Mouse (Mus musculus): ENCODE data around the gene Apbb1.

Apbb1 gene

GRCm38 (mm10) chr7:105581094-105581703, at the start of gene Apbb1:
TSS of gene Apbb1 (minus strand) at chr7:105581653.
- DNase-seq (ENCODE audit: low read depth), result peak; percentile 13

DNA sequence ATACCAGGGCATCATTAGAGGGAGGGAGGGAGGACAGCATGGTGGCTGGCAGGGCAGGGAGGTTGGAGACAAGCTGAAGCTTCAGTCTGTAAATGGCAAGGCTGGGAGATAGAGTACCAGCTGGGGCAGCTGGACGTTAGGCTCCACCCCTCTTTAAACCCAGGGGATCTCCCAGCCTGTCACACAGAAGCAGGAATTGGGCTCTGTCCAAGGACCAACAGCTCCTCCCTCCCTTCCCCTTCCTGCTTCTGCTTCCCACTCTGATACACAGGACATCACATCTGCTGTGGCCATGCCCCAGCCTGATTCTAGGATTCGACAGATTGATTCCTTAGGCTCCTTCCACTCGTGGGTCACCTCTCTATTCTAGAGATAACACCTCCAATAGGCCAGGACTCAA, 47.2 kb upstream of the Apbb1 start:
- no peak for DNase-seq (ENCODE audit: low read depth)

- no peak for DNase-seq (ENCODE audit: low read depth)
Measured at GRCm38 (mm10) chr7:105625397-105625796, 43.9 kb upstream of the Apbb1 start.

GRCm38 (mm10) chr7:105621646-105622292, 40.3 kb upstream of the Apbb1 start:
- DNase-seq (ENCODE audit: low read depth), result no peak

DNA sequence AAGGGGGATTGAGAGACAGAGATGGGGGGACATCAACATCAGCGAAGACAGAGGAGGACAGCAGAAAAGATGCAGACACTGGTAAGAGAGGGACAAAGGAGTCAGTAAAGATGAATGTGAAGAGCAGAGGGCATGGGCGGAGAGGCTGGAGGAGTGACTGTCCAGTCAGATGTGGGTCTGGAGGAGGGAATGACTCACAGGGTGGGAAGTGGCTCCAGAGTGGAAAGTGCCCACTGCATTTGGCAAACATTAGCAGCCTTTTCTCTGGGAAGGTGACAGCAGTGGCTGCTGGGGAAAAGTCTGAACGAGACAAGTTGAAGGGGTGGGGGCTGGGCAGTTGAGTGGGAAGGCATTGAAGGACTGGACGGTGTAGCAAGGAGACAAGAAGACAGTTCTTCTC, 39.6 kb upstream of the Apbb1 start:
- no peak for DNase-seq (ENCODE audit: low read depth)

DNA sequence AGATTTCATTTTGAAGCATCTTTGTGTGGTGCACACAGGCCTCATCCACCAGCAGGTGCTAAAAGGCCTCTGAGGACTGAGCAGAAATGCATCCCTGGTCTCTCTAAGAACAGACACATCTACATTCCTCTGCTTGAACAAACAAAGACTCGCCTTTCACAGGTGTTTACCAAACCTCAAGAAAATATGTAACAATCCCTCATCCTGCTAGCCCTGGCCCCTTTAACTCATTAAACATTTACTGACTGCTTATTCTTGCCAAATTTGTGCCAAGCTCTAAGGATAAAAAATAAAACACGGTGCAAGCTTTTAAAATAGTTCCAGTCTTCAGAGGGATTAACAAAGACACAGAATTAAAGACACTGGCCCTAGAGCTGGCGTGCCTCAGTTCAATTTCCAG, 38.2 kb upstream of the Apbb1 start:
- DNase-seq (ENCODE audit: low read depth), result no peak

GRCm38 (mm10) chr7:105617810-105618209, 36.4 kb upstream of the Apbb1 start:
- no peak for DNase-seq (ENCODE audit: low read depth)

GRCm38 (mm10) chr7:105616561-105616960, 35.1 kb upstream of the Apbb1 start:
- no peak for DNase-seq (ENCODE audit: low read depth)

- DNase-seq (ENCODE audit: low read depth), result no peak
Measured at GRCm38 (mm10) chr7:105615720-105616119, 34.3 kb upstream of the Apbb1 start.

- no peak for DNase-seq (ENCODE audit: low read depth)
Measured at GRCm38 (mm10) chr7:105614400-105614799, 32.9 kb upstream of the Apbb1 start.

- DNase-seq (ENCODE audit: low read depth), result no peak
Measured at GRCm38 (mm10) chr7:105611767-105612166, 30.3 kb upstream of the Apbb1 start.

DNA sequence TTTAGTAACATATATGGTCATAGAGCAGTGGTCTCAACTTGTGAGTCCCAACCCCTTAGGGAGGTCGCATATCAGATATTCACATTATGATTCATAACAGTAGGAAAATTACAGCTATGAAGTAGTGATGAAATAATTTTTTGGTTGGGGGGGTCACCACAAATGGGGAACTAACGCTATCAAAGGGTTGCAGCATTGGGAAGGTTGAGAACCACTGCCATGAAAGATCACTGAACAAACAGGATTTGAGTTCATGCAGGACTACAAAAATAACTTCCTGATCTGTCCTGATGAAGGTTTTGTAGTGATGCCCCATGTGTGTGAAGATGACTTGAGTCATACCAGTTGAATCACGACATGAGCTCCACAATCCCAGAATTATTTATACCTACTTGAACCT, 27.0 kb upstream of the Apbb1 start:
- no peak for DNase-seq (ENCODE audit: low read depth)

DNA sequence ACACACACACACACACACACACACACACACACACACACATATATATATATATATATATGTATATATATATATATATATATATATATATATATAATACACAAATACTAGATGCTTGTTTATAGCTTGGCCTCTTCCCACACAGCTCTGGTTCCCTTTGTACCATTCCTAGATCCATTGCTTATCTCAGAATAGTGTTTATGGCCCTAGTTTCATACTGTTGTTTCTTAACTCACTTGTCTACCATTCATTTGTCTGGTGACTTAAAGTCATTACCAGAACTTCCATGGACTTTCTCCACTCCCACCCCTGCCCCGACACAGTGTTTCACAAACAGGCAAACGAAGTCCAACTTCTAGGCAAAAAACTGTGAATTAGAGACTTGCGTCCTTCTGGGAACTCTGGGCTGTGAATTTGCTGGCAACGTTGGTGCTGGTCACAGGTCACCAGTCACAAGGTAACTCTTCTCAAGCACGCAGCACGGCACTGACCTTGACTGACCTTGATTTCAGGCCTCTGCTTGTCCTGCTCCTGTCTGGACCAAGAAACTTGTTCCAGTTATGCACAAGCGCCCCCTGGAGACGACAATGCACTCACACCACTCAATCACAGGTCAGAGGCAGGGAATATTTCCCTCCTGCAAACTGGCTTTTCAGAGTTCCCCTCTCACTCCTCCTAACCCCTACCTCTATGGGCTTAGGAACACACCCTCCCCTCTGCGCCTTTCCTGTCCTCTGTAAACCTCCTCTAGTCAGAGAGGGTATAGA, 21.6 kb upstream of the Apbb1 start:
- no peak for DNase-seq (ENCODE audit: low read depth)

DNA sequence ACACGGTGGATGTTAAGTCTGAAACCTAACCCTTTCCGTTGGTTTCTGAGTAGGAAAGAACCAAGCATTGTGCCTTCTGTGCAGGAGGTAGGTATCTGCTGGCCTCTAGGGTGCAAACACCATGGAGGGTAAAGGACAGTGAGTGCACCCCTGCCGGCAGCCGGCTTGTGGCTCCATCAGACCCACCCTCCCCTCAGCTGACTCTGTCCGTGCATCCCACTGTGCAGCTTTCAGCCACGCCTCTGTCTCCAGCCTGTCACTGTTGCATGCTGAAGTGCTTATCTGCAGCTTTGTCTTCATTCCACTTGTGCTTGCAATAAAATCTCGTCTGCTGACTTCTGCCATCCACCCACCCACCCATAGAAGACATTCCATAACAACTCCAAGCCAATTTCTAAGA, 8.6 kb upstream of the Apbb1 start:
- no peak for DNase-seq (ENCODE audit: low read depth)

- no peak for DNase-seq (ENCODE audit: low read depth)
Measured at GRCm38 (mm10) chr7:105588325-105588912, 7.0 kb upstream of the Apbb1 start.

- no peak for DNase-seq (ENCODE audit: low read depth)
Measured at GRCm38 (mm10) chr7:105581959-105582358, 506 bp upstream of the Apbb1 start.

DNA sequence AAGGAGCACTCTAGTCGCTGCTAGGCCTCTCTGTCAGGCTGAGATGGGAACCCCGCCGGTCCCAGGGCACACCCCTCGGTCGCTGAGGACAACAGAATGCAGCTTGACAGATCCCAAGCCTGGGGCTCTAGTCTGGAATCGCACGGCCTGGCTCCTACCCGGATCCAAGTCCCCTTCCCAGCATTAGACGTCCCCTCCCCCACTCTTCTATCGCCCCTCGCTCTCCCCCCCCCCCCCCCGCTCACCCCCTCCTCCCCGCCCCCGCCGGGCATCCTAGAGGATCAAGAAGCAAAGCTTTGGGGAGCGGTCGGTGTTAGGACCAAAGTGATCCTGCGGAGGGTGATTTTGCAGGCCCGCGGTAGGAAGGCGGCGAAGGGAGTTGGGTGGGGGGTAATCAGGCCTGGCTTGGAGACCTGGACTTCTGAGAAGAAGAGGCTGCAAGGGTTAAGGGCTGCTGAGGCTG, 795 bp downstream of the Apbb1 start:
- no peak for DNase-seq (ENCODE audit: low read depth)

- DNase-seq (ENCODE audit: low read depth), result no peak
Measured at GRCm38 (mm10) chr7:105578481-105578880, 3.0 kb downstream of the Apbb1 start.

- no peak for DNase-seq (ENCODE audit: low read depth)
Measured at GRCm38 (mm10) chr7:105577377-105577871, 4.0 kb downstream of the Apbb1 start.

DNA sequence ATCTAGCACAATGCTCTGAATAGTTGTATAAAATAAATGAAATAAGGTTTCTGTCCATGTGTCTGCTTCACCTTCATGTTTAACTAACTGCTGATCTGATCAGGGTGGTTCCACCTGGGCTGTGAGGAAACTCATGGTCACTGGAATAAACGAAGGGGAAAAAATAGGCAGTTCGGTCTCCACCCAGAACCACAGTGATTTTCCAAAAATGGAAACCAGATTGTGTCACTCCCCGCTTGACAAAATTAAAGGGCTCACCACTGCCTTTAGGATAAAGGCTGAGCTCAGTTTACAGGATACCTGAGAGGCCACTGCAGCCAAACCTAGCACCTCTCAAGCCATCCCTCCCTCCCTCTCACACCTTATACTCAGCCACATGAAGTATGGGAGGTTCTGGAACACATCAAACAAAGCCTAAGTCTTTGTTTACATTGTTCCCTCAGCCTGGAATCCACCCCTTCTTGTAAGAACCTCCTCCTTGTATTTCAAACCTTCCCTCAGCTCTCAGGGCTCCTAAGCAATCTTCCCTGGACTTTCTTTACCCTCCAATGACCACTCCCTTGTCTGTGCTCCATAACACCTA, 5.2 kb downstream of the Apbb1 start:
- DNase-seq (ENCODE audit: low read depth), result no peak

DNA sequence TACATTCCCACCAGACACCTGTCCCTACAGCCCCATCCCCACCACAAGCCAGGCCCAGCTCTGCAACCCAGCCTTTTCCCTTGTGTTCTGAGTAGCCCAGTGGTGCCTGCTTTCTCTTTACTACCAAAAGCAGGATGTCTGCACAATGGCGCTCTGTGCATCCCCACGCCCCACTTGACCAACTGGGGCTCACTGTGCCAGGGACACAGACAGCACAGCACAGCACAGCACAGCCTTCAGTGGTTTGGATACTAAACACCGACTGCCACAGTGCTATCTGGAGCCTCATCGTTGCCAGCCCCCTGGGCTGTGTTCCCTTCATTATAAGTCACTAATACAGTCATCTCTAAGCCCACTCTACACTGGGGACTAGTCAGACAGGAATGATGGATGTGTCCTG, 6.9 kb downstream of the Apbb1 start:
- no peak for DNase-seq (ENCODE audit: low read depth)

GRCm38 (mm10) chr7:105572949-105573348, 8.5 kb downstream of the Apbb1 start:
- DNase-seq (ENCODE audit: low read depth), result no peak
